Mouse (Mus musculus) layer of hippocampus, postnatal 25 days (tissue): ENCODE measurements around the gene Copb1. TPM values are rescaled to one million over a fixed set of nuclear protein-coding genes. Genes with fewer than 3 reads are reported as not detected.
"Not testable (repeated sequence)": the region's sequence is repeated elsewhere in the genome, so short reads cannot be mapped to it uniquely, and the experiment has no call there.

ENCODE experiments used
- DNase-seq, 2 experiments: peaks; one replicate each; pipeline ENCODE4 v3.0.0; 2022; ENCODE audit warnings: mixed read lengths in 2 of 2, low spot score in 1 of 2; ENCODE audit errors: extremely low spot score in 1 of 2
- total RNA-seq, 2 experiments: library from RNA; stranded (reverse); gene quantifications; 2 replicates each; pipeline ENCODE4 v1.2.3; 2021

Gene Copb1
- total RNA-seq, 2 experiments from 2014 or later: 60.3 to 60.4 TPM

GRCm38 (mm10) chr7:114226521-114226920 is 28.0 kb downstream of the Copb1 start:
- no peak for DNase-seq

GRCm38 (mm10) chr7:114220433-114220832 is 34.1 kb downstream of the Copb1 start:
- DNase-seq: no peak

GRCm38 (mm10) chr7:114216908-114217307 is 37.6 kb downstream of the Copb1 start:
- DNase-seq: no peak

GRCm38 (mm10) chr7:114214385-114214784 is 40.1 kb downstream of the Copb1 start:
- no peak for DNase-seq

- DNase-seq: no peak
Measured at GRCm38 (mm10) chr7:114213537-114213936, 41.0 kb downstream of the Copb1 start.

GRCm38 (mm10) chr7:114210618-114211017 is 43.9 kb downstream of the Copb1 start:
- no peak for DNase-seq

GRCm38 (mm10) chr7:114209841-114210240 is 44.7 kb downstream of the Copb1 start:
- no peak for DNase-seq

- no peak for DNase-seq
Measured at GRCm38 (mm10) chr7:114203491-114204359, 50.8 kb downstream of the Copb1 start.

- no peak for DNase-seq
Measured at GRCm38 (mm10) chr7:114202972-114203404, 51.5 kb downstream of the Copb1 start.

GRCm38 (mm10) chr7:114200651-114201050 is 53.9 kb downstream of the Copb1 start:
- no peak for DNase-seq

GRCm38 (mm10) chr7:114199428-114200110 is 54.9 kb downstream of the Copb1 start:
- DNase-seq: no peak

- DNase-seq: no peak
Measured at GRCm38 (mm10) chr7:114198252-114198651, 56.3 kb downstream of the Copb1 start.

GRCm38 (mm10) chr7:114196588-114196987 is 57.9 kb downstream of the Copb1 start:
- not testable (repeated sequence) for DNase-seq

- DNase-seq: not testable (repeated sequence)
Measured at GRCm38 (mm10) chr7:114194788-114195187, 59.7 kb downstream of the Copb1 start.

- no peak for DNase-seq
Measured at GRCm38 (mm10) chr7:114194224-114194623, 60.3 kb downstream of the Copb1 start.

- DNase-seq: no peak
Measured at GRCm38 (mm10) chr7:114193284-114194067, 61.0 kb downstream of the Copb1 start.

GRCm38 (mm10) chr7:114192581-114192980 is 61.9 kb downstream of the Copb1 start:
- DNase-seq: no peak

GRCm38 (mm10) chr7:114183416-114183815 is 71.1 kb downstream of the Copb1 start:
- no peak for DNase-seq

GRCm38 (mm10) chr7:114182708-114183107 is 71.8 kb downstream of the Copb1 start:
- no peak for DNase-seq

- DNase-seq: peak; percentile 66 to 79
Measured at GRCm38 (mm10) chr7:114181391-114181790, 73.1 kb downstream of the Copb1 start.

GRCm38 (mm10) chr7:114176588-114176987 is 77.9 kb downstream of the Copb1 start:
- no peak for DNase-seq
